Mouse (Mus musculus): Measurements from ENCODE around the gene Map4k2.

The Map4k2 gene

GRCm38 (mm10) chr19:6315573-6315972, 25.4 kb upstream of the Map4k2 start:
- DNase-seq (ENCODE audit: low read depth), result no peak

- DNase-seq (ENCODE audit: low read depth), result no peak
Observed at GRCm38 (mm10) chr19:6318145-6318544, 22.8 kb upstream of the Map4k2 start.

GRCm38 (mm10) chr19:6321358-6321757, 19.6 kb upstream of the Map4k2 start:
- DNase-seq (ENCODE audit: low read depth), result no peak

- no peak for DNase-seq (ENCODE audit: low read depth)
Observed at GRCm38 (mm10) chr19:6321786-6322621, 18.9 kb upstream of the Map4k2 start.

- DNase-seq (ENCODE audit: low read depth), result no peak
Observed at GRCm38 (mm10) chr19:6324751-6325150, 16.2 kb upstream of the Map4k2 start.

GRCm38 (mm10) chr19:6331178-6331577, 9.8 kb upstream of the Map4k2 start:
- no peak for DNase-seq (ENCODE audit: low read depth)

- peak; percentile 86 for DNase-seq (ENCODE audit: low read depth)
Observed at GRCm38 (mm10) chr19:6331719-6332516, 9.0 kb upstream of the Map4k2 start.

- DNase-seq (ENCODE audit: low read depth), result no peak
Observed at GRCm38 (mm10) chr19:6333761-6334595, 7.0 kb upstream of the Map4k2 start.

GRCm38 (mm10) chr19:6334673-6335457, 6.1 kb upstream of the Map4k2 start, which contains the start of gene Men1:
Gene Men1, plus strand, starts transcription at chr19:6334979.
- DNase-seq (ENCODE audit: low read depth), result peak; percentile 94

GRCm38 (mm10) chr19:6335458-6335827, 5.5 kb upstream of the Map4k2 start:
- DNase-seq (ENCODE audit: low read depth), result peak; percentile 53

GRCm38 (mm10) chr19:6336920-6337319, 4.0 kb upstream of the Map4k2 start:
- no peak for DNase-seq (ENCODE audit: low read depth)

- no peak for DNase-seq (ENCODE audit: low read depth)
Observed at GRCm38 (mm10) chr19:6338171-6338570, 2.8 kb upstream of the Map4k2 start.

GRCm38 (mm10) chr19:6338716-6339115, 2.2 kb upstream of the Map4k2 start:
- no peak for DNase-seq (ENCODE audit: low read depth)

GRCm38 (mm10) chr19:6339191-6339590, 1.7 kb upstream of the Map4k2 start:
- no peak for DNase-seq (ENCODE audit: low read depth)

GRCm38 (mm10) chr19:6339890-6340504, 938 bp upstream of the Map4k2 start:
- peak; percentile 93 for DNase-seq (ENCODE audit: low read depth)

- peak; percentile 71 for DNase-seq (ENCODE audit: low read depth)
Observed at GRCm38 (mm10) chr19:6341453-6342077, 630 bp downstream of the Map4k2 start.

- peak; percentile 46 for DNase-seq (ENCODE audit: low read depth)
Observed at GRCm38 (mm10) chr19:6342276-6342933, 1.5 kb downstream of the Map4k2 start.

GRCm38 (mm10) chr19:6343066-6343925, 2.4 kb downstream of the Map4k2 start:
- DNase-seq (ENCODE audit: low read depth), result peak; percentile 64

- DNase-seq (ENCODE audit: low read depth), result no peak
Observed at GRCm38 (mm10) chr19:6343996-6344395, 3.1 kb downstream of the Map4k2 start.
